Mouse (Mus musculus) forebrain, embryonic 10.5 days (tissue): ENCODE data around the gene Nox3. TPM values are rescaled to one million over a fixed set of nuclear protein-coding genes. Genes with fewer than 3 reads are reported as not detected.

ENCODE experiments used
- DNase-seq: peaks from one replicate; pipeline ENCODE4 v3.0.0-alpha.2; 2017; ENCODE audit warnings: low spot score; ENCODE audit errors: extremely low spot score
- H3K27ac ChIP-seq: fragments of 300-500 bp; sonication (generic); 2 replicates; pipeline ENCODE4 v1.5.1; 2016; ENCODE audit warnings: mild to moderate bottlenecking
- H3K27me3 ChIP-seq: fragments of 300-500 bp; sonication (generic); 2 replicates; pipeline ENCODE4 v1.6.1; 2016; ENCODE audit warnings: mild to moderate bottlenecking; ENCODE audit not compliant: poor library complexity, severe bottlenecking
- H3K36me3 ChIP-seq: fragments of 300-500 bp; sonication (generic); replicated peaks from 2 replicates; pipeline ENCODE4 v1.6.1; 2016; ENCODE audit warnings: mild to moderate bottlenecking, moderate library complexity
- H3K4me1 ChIP-seq: fragments of 300-500 bp; sonication (generic); 2 replicates; pipeline ENCODE4 v1.6.1; 2016
- H3K4me3 ChIP-seq: fragments of 300-500 bp; sonication (generic); 2 replicates; pipeline ENCODE4 v1.5.1; 2016; ENCODE audit warnings: mild to moderate bottlenecking, moderate library complexity
- H3K9me3 ChIP-seq: fragments of 300-500 bp; sonication (generic); 2 replicates; pipeline ENCODE4 v1.6.1; 2016; ENCODE audit warnings: mild to moderate bottlenecking, moderate library complexity
- WGBS: fragments of 180-500 bp; shearing (Covaris S2); methylation state at CpG from one replicate; pipeline ENCODE4 v1.1.7; 2016; 5-methylcytosine and 5-hydroxymethylcytosine counted together
- polyA plus RNA-seq: library from polyadenylated mRNA; unstranded; fragments of >200 nt; fragmentation: Nextera tagmentation; extraction: Ambion mirVana; gene quantifications from 2 replicates; pipeline ENCODE4 v1.2.1, GENCODE M21; 2016

Gene Nox3
- polyA plus RNA-seq, 1 experiment from 2014 or later: not detected

DNA sequence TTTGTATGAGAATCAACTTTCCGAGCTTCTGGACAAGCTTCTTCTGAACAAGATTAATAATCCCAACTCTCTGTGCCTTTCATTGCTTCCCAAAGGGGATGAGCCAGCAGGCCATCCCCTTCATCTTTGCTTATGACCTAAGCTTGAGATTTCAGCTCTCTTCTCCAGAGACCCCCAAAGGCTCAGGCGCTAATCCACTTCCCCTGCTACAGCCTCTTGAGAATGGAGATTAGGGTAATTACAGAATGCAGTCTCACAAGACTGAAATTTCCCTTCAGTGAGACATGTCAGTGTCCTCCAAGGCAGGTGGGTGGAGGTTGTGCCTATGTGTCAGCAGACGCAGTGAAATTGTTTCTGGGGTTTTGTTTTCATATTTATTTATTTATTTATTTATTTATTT, 45.7 kb downstream of the Nox3 start:
- no peaks in the 10 kb centered on the region for H3K36me3 ChIP-seq
- H3K27me3 ChIP-seq: no peaks in the 10 kb centered on the region
- no peaks in the 10 kb centered on the region for H3K9me3 ChIP-seq
- H3K4me3 ChIP-seq: no peak overlapping the region
- H3K27ac ChIP-seq: no peak overlapping the region
- WGBS: 26% methylated on average over 3 of the region's 3 CpGs
- no peak for DNase-seq
- H3K4me1 ChIP-seq: peaks cover 12% of the 10 kb centered on the region

DNA sequence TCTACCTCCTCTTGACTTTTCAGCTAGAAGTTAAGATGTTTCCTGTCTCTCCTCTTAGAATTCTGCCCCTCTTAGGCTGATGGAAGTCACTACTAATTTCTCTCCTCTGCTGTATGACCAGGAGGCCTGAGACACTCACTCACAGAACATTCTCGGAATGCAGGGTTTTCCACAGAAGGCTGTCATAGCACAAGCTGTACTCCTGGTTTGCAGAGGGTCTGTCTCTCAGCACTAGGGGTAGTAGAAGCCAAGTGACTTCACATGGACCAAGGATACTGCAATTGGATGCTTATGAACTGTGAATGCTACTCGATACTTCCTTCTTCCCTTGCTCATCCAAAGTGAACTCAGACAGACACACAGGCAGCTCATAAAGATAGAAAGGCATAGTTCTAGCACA, 52.5 kb downstream of the Nox3 start:
- WGBS: 86% methylated on average over 2 of the region's 2 CpGs
- Histone ChIP-seq H3K4me3 (no peak overlapping the region), H3K4me1 (peaks cover 33% of the 10 kb centered on the region), H3K27ac (no peak overlapping the region), H3K27me3 (no peaks in the 10 kb centered on the region; the same call in 1 of the 2 replicates), H3K9me3 (no peaks in the 10 kb centered on the region), H3K36me3 (no peaks in the 10 kb centered on the region)
- DNase-seq: no peak

DNA sequence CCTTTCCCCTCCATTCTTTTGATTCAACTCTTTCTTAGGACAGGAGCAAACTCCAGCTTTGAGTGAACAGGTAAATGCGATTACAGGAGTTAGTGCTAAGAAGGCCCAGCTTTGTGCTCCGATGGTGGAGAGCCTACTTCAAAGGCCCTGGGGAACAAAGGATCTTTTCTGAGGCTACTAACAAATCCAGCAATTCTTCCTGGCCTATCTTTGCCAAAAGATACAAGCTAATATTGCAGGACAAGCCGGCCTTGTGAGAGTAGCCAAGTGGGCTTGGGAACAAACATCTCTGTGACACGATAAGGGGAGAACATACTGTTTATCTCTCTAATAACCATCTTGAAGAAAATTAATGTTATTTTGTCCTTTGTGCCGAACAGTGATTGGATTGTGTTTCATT, 54.6 kb downstream of the Nox3 start:
- no peak for DNase-seq
- 33% methylated on average over 5 of the region's 5 CpGs for WGBS
- no peak overlapping the region for H3K4me3 ChIP-seq
- no peaks in the 10 kb centered on the region; the same call in 1 of the 2 replicates for H3K27me3 ChIP-seq
- H3K27ac ChIP-seq: 0 out of 2 replicates have a peak overlapping the region, but pooled peaks have one; percentile 30
- H3K9me3 ChIP-seq: no peaks in the 10 kb centered on the region
- H3K4me1 ChIP-seq: peaks cover 37% of the 10 kb centered on the region
- H3K36me3 ChIP-seq: no peaks in the 10 kb centered on the region

DNA sequence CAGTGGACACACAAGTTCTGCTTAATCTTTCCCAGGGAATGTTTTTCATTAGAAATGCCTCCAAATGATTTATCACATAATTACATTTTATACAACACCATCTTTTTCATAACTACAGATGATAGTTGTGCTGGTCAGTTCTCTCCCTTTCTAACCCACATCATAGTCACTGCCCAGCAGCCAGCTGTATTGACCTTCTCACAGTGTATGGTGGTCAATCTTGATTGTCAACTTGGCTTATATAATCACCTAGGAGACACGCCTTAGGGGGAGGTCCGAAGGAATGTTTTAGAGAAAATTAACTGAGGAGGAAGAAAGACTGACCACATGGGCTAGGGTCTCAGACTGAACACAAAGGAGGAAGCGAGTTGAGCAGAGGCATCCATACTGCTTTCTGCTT, 57.3 kb downstream of the Nox3 start:
- Histone ChIP-seq H3K27me3 (no peaks in the 10 kb centered on the region; the same call in 1 of the 2 replicates), H3K4me1 (peaks cover 37% of the 10 kb centered on the region), H3K9me3 (no peaks in the 10 kb centered on the region), H3K36me3 (no peaks in the 10 kb centered on the region), H3K27ac (no peak overlapping the region), H3K4me3 (no peak overlapping the region)
- WGBS: 70% methylated on average over 3 of the region's 3 CpGs
- no peak for DNase-seq

DNA sequence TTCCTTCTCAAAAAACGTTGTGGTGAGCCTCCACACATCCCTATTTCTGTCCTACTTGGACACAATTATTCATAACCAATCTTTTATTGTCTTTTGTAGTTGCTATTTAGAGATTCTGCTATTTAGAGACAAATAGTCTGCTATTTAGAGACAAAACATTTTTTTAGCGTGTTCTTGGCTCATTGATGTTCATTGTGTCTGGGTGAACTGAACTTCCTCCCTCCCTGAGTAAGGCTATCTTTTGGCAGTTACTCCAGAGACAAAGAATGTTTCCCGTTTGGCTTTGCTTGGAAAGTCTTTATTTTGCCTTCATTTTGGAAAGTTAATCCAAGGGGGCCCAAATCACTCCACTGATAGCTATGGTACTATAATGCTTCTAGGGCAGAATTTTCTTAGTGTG, 63.6 kb downstream of the Nox3 start:
- WGBS: 70% methylated on average over 3 of the region's 3 CpGs
- no peak for DNase-seq
- Histone ChIP-seq H3K27me3 (no peaks in the 10 kb centered on the region), H3K4me1 (no peaks in the 10 kb centered on the region), H3K36me3 (no peaks in the 10 kb centered on the region), H3K4me3 (no peak overlapping the region), H3K27ac (no peak overlapping the region), H3K9me3 (no peaks in the 10 kb centered on the region)

- no peak for DNase-seq
- no peak overlapping the region for H3K4me3 ChIP-seq
- WGBS: 75% methylated on average over 7 of the region's 7 CpGs
Measured at GRCm38 (mm10) chr17:3616329-3617216, 79.5 kb downstream of the Nox3 start.

GRCm38 (mm10) chr17:3615553-3615952, 80.5 kb downstream of the Nox3 start:
- no peaks in the 10 kb centered on the region for H3K9me3 ChIP-seq
- no peak overlapping the region for H3K4me3 ChIP-seq
- H3K4me1 ChIP-seq: peaks cover 11% of the 10 kb centered on the region
- H3K27ac ChIP-seq: no peak overlapping the region
- H3K36me3 ChIP-seq: no peaks in the 10 kb centered on the region
- 91% methylated on average over 1 of the region's 1 CpGs for WGBS
- DNase-seq: no peak
- H3K27me3 ChIP-seq: peaks cover 4% of the 10 kb centered on the region

More at GRCm38 (mm10) chr17:3616329-3617216, 79.5 kb downstream of the Nox3 start:
- Histone ChIP-seq H3K27ac (no peak overlapping the region), H3K27me3 (peaks cover 4% of the 10 kb centered on the region), H3K4me1 (peaks cover under 1% of the 10 kb centered on the region), H3K36me3 (no peaks in the 10 kb centered on the region), H3K9me3 (no peaks in the 10 kb centered on the region)

- Histone ChIP-seq H3K27me3 (peaks cover 4% of the 10 kb centered on the region), H3K36me3 (no peaks in the 10 kb centered on the region), H3K9me3 (no peaks in the 10 kb centered on the region), H3K4me1 (peaks cover 15% of the 10 kb centered on the region), H3K4me3 (no peak overlapping the region), H3K27ac (peak overlapping the region; percentile 48; the same call in 1 of the 2 replicates)
- WGBS: 78% methylated on average over 5 of the region's 5 CpGs
- DNase-seq: no peak
Measured at GRCm38 (mm10) chr17:3611781-3612075, 84.3 kb downstream of the Nox3 start.

- H3K27ac ChIP-seq: peak overlapping the region; percentile 48; the same call in 1 of the 2 replicates
- WGBS: 28% methylated on average over 21 of the region's 21 CpGs
- H3K9me3 ChIP-seq: no peaks in the 10 kb centered on the region
- H3K4me1 ChIP-seq: peaks cover 15% of the 10 kb centered on the region
- peak overlapping the region; percentile 39 for H3K4me3 ChIP-seq
- peaks cover 4% of the 10 kb centered on the region for H3K27me3 ChIP-seq
- H3K36me3 ChIP-seq: no peaks in the 10 kb centered on the region
- no peak for DNase-seq
Measured at GRCm38 (mm10) chr17:3610928-3611780, 84.9 kb downstream of the Nox3 start.

DNA sequence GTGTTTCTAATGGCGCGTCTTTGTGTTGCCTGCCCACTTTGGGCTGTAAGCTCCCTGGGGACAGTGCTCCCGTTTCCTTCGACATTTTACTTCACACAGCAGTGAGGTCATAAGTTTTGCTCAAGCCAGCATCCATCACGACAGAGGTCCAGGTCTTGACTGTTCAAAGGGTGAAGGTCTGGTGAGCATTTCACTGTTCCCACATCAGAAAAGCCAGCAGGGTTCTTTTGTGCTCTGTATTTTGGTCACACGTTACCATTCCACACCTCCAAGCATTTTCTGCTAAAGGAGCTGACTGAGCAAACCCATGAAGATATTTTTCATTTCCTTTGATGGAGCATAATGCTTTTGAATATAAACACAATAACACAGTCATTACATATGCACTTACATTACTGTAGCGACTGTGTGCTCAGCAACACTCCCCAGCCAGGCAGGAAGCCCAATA, 85.7 kb downstream of the Nox3 start:
- H3K27ac ChIP-seq: no peak overlapping the region
- WGBS: 64% methylated on average over 7 of the region's 7 CpGs
- H3K36me3 ChIP-seq: no peaks in the 10 kb centered on the region
- H3K9me3 ChIP-seq: no peaks in the 10 kb centered on the region
- peaks cover 15% of the 10 kb centered on the region for H3K4me1 ChIP-seq
- peaks cover 4% of the 10 kb centered on the region for H3K27me3 ChIP-seq
- H3K4me3 ChIP-seq: no peak overlapping the region
- DNase-seq: no peak

- Histone ChIP-seq H3K36me3 (no peaks in the 10 kb centered on the region), H3K27ac (no peak overlapping the region), H3K9me3 (no peaks in the 10 kb centered on the region), H3K4me1 (no peaks in the 10 kb centered on the region), H3K4me3 (no peak overlapping the region), H3K27me3 (no peaks in the 10 kb centered on the region)
- 91% methylated on average over 6 of the region's 6 CpGs for WGBS
- no peak for DNase-seq
Measured at GRCm38 (mm10) chr17:3602954-3603672, 92.9 kb downstream of the Nox3 start.

DNA sequence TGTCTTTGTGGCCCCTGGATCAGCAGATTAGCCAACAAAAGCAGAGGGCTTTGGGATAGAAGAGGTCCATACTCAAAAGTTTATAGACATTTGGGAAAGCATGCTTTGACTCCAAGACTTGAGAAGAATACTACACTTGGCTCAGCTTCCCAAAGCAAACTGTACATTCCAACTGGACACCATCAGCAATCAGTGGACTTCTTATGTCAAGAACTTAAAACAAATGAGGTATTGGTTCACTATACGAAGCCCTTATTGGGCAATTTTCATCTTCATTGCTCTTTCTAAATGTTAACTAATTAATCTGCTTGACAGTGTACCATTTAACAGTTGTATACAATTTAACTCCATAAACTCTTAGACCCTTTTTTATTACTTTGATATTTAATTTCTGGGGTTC, 97.7 kb downstream of the Nox3 start:
- Histone ChIP-seq H3K9me3 (no peaks in the 10 kb centered on the region), H3K4me3 (no peak overlapping the region), H3K27ac (no peak overlapping the region), H3K4me1 (no peaks in the 10 kb centered on the region; the same call in 1 of the 2 replicates), H3K27me3 (no peaks in the 10 kb centered on the region), H3K36me3 (no peaks in the 10 kb centered on the region)
- 91% methylated on average over 1 of the region's 1 CpGs for WGBS
- DNase-seq: no peak
